Mouse (Mus musculus) heart, embryonic 10.5 days (tissue): ENCODE results near the gene Rac3. TPM values are rescaled to one million over a fixed set of nuclear protein-coding genes. Genes with fewer than 3 reads are reported as not detected.
"Not testable (repeated sequence)": the region's sequence is repeated elsewhere in the genome, so short reads cannot be mapped to it uniquely, and the experiment has no call there.

Source experiments
- DNase-seq: peaks from one replicate; pipeline ENCODE4 v3.0.0-alpha.2; 2017; ENCODE audit warnings: low spot score
- H3K27ac ChIP-seq: fragments of 300-500 bp; sonication (generic); 2 replicates; pipeline ENCODE4 v1.5.1; 2016; ENCODE audit warnings: mild to moderate bottlenecking
- H3K27me3 ChIP-seq: fragments of 300-500 bp; sonication (generic); 2 replicates; pipeline ENCODE4 v1.6.1; 2016; ENCODE audit warnings: mild to moderate bottlenecking; ENCODE audit not compliant: poor library complexity, insufficient read depth, severe bottlenecking
- H3K36me3 ChIP-seq: fragments of 300-500 bp; sonication (generic); 2 replicates; pipeline ENCODE4 v1.6.1; 2016; ENCODE audit warnings: mild to moderate bottlenecking, moderate library complexity
- H3K4me1 ChIP-seq: fragments of 300-500 bp; sonication (generic); 2 replicates; pipeline ENCODE4 v1.6.1; 2016; ENCODE audit warnings: mild to moderate bottlenecking
- H3K4me3 ChIP-seq: fragments of 300-500 bp; sonication (generic); 2 replicates; pipeline ENCODE4 v1.5.1; 2016; ENCODE audit warnings: mild to moderate bottlenecking, moderate library complexity
- H3K9me3 ChIP-seq: fragments of 300-500 bp; sonication (generic); 2 replicates; pipeline ENCODE4 v1.6.1; 2016; ENCODE audit warnings: mild to moderate bottlenecking, moderate library complexity
- WGBS: fragments of 180-500 bp; shearing (Covaris S2); methylation state at CpG from one replicate; pipeline ENCODE4 v1.1.7; 2016; 5-methylcytosine and 5-hydroxymethylcytosine counted together
- polyA plus RNA-seq: library from polyadenylated mRNA; unstranded; fragments of >200 nt; fragmentation: Nextera tagmentation; extraction: Ambion mirVana; gene quantifications from 2 replicates; pipeline ENCODE4 v1.2.1, GENCODE M21; 2016

Gene Rac3
- polyA plus RNA-seq, result 6.9 and 13.8 TPM in 2 replicates

DNA sequence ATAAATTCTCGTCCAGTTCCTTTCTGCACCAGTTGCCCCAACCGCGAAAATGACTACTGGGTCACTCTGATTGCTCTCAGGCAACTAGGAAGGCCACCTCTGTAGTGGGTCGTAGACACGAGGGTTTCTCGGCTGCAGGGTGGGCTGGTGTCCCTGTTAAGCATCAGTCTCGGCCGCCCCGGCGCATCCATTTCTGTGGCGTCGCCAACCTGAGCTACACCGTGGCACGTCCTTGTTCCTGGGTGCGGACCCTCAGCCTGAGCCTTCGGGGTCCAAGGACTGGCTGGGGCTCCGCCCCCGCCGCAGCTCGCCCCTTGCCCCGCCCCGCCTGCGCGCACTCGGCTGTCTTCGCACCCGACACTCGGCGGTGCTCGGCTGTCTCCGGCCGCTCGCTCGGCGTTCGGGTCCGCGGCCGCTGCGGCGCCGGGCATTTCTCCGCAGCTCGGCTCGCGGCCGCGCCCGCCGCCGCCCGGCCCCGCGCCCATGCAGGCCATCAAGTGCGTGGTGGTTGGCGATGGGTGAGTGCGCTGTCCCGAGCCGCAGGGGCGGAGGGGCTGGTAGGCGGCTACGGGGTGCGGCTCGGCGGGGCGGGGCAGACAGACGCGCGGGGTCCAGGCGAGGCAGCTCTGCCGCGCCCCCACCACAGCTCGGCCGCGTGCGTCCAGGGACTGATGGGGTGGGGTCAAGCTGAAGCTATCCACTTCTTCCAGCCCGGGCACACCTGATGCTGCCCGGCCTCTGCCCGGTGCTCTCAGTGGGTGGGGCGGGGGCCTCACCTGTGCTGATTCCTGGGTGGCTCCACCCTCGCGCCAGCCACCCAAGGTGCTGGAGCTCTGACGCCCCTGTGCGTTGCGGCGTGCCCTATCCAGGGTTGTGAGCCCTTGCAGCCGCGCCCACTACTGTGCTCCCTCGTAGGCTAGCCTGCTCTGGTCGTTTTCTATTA, at the start of gene Rac3:
Gene Rac3, plus strand, starts transcription at position 347 of the 943 bp plus-strand sequence.
- peak within 1 kb of the TSS; percentile 66 for H3K4me3 ChIP-seq
- H3K36me3 ChIP-seq, result peaks cover 37% of the 10 kb centered on the region
- under 1% methylated on average over 90 of the region's 90 CpGs for whole genome bisulfite sequencing
- DNase-seq, result no peak
- H3K4me1 ChIP-seq, result peaks cover 29% of the 10 kb centered on the region
- H3K27me3 ChIP-seq, result peaks cover 81% of the 10 kb centered on the region
- H3K9me3 ChIP-seq, result no peaks in the 10 kb centered on the region
- H3K27ac ChIP-seq, result peak within 1 kb of the TSS; percentile 72

DNA sequence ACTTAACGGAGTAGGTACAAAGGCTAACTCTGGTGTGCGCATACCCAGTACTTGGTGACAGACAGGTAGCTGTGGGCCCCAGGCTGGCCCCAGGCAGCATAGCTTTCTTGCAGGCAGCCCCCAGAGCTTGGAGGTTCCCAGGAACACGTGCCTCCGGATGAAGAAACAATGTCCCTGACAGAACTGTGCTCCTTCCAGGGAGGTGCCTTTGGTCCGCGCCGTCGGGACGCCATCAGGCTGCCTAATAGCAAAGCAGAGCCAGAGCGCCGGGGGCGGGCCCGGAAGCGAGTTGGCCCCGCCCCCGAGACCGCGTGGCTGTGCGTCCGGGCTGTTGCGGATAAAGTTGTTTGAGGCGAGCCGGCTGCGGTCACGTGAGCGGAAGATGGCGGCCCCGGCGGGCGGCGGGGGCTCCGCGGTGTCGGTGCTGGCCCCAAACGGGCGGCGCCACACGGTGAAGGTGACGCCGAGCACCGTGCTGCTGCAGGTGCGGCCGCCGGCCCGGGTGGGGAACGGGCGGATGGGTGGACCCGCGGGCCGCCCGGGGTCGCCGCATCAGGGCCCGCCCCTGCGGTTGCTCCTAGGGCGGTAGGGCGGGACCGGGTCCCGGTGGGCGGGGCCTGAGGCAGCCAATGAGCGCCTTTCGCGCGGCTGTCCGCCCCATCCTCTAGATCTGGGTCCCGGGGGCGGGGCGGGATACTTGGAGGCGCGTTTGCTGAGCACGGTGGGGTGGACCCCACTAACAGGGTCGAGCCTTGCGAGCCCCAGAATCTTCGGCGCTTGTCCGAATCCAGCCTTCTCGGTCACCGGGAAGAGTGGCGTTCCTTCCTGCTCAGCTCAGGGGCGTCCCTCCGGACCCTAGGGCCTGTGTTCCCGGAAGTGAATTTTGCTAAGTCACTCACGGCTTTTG, 48.3 kb upstream of the Rac3 start, which contains the start of gene Aspscr1:
Gene Aspscr1, plus strand, starts transcription at position 287 of the 907 bp plus-strand sequence.
- 1% methylated on average over 72 of the region's 83 CpGs for WGBS
- Histone ChIP-seq H3K36me3 (peaks cover 26% of the 10 kb centered on the region), H3K27me3 (no peaks in the 10 kb centered on the region), H3K4me3 (peak within 1 kb of the TSS; percentile 86), H3K27ac (peak within 1 kb of the TSS; percentile 99), H3K4me1 (peaks cover 24% of the 10 kb centered on the region), H3K9me3 (no peaks in the 10 kb centered on the region)
- peak; percentile 97 for DNase-seq

DNA sequence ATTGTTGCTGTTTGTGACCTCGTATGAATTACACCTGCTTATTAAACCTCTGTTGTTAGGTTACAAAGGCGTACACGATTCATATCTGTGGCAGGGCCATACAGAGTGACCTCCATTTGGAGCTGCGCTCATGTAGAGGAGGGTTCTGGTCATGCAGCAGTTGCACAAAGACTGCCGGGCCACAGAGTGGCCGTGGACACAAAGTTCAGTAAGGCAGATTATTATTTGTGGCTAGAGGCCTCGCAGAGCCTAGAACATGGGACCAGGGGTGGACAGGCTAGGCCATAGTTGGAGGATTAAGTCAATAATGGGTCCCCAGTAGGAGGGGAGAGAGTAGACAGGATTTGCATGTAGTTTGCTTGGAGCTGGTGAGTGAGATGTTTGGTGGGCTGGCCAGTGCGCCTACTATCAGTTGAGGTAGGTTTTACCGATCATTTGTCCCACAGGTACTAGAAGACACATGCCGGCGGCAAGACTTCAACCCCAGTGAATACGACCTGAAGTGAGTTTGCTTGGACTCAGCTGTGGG, 47.6 kb upstream of the Rac3 start:
- WGBS, result 39% methylated on average over 12 of the region's 12 CpGs
- Histone ChIP-seq H3K27me3 (no peaks in the 10 kb centered on the region), H3K27ac (peak overlapping the region; percentile 99), H3K4me1 (peaks cover 24% of the 10 kb centered on the region), H3K36me3 (peaks cover 34% of the 10 kb centered on the region), H3K9me3 (no peaks in the 10 kb centered on the region), H3K4me3 (peak overlapping the region; percentile 86)
- DNase-seq, result no peak

DNA sequence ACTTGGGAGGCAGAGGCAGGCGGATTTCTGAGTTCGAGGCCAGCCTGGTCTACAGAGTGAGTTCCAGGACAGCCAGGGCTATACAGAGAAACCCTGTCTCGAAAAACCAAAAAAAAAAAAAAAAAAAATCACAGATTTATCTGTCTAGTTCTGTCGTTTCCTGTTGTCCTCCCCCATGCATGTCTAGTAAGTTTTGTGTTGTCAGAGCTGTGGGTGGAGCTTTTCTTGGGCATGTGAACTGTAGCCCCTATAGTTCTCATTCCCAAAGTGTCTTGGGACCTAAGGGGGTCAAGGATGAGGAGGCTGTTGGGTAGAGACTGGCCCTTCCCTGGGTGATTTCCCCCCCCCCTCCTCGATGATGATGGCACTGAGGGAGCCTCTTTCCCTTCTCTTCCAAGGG, 45.4 kb upstream of the Rac3 start:
- not testable (repeated sequence) for DNase-seq, H3K27me3 ChIP-seq, H3K4me3 ChIP-seq, H3K9me3 ChIP-seq, H3K27ac ChIP-seq
- peaks cover 56% of the 10 kb centered on the region for H3K36me3 ChIP-seq
- WGBS, result 81% methylated on average over 4 of the region's 5 CpGs
- peaks cover 24% of the 10 kb centered on the region for H3K4me1 ChIP-seq

DNA sequence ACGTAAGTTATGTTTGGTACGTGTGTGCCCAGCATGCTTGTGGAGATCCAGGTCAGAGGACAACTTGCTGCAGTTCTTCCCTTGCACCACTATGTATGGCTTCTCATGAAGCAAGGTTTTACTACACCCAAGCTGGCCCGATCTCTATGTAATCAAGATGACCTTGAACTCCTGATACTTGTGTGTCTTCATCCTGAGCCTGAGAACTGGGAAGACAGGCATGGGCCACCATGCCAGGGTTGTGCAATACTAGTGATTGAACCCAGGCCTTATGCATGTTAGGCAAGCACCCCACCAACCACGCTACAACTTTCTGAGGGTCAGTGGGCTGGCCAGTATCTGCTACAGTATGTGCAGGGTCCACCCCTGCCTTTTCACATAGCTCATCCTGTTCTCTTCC, 44.3 kb upstream of the Rac3 start:
- no peaks in the 10 kb centered on the region for H3K27me3 ChIP-seq
- 83% methylated on average over 4 of the region's 4 CpGs for WGBS

DNA sequence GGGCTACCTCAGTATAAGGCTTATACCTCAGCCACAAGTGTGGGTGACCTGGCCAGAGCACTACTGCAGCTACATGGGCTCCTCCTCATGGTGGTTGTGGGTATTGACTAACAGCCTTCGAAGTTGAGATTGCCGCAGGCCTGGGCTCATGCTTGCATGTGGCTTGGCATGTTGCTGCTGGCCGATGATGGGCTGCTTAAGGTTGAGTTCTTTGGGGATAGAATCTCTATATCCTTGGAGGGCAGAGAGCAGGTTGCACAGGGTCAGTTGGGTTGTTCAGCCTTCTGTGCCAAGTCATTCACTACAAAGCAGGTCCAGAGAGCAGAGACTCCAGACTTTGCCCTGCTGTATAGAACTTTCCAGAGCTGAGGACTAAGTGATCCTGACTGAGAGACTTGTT, 41.4 kb upstream of the Rac3 start:
- Histone ChIP-seq H3K9me3 (no peaks in the 10 kb centered on the region), H3K27ac (no peak overlapping the region), H3K4me3 (no peak overlapping the region), H3K4me1 (peaks cover 22% of the 10 kb centered on the region; the same call in 1 of the 2 replicates), H3K27me3 (no peaks in the 10 kb centered on the region), H3K36me3 (peaks cover 85% of the 10 kb centered on the region)
- 73% methylated on average over 3 of the region's 3 CpGs for WGBS
- no peak for DNase-seq

More for the DNA sequence above, 44.3 kb upstream of the Rac3 start:
- peaks cover 62% of the 10 kb centered on the region for H3K36me3 ChIP-seq
- H3K4me1 ChIP-seq, result peaks cover 24% of the 10 kb centered on the region
- no peak for DNase-seq
- no peaks in the 10 kb centered on the region for H3K9me3 ChIP-seq
- H3K27ac ChIP-seq, result no peak overlapping the region
- H3K4me3 ChIP-seq, result no peak overlapping the region

DNA sequence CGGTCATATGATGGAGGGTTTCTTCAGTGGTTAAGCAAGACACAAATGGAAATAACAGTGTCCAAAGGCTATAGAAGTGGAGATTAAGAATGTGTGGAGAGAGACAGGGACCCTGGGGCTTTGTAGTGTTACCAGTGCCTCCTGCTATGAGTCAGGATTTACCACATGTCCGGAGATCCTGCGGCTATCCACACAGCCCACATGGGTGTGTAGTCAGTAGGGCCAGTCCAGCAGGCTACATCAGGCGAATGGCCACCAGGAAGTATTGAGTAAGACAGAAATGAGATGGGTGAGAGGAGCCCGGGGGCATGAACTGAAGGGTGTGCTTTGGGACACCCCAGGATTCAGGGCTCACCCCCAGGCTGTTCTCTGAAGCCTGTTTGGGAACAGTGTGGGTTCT, 38.6 kb upstream of the Rac3 start:
- peaks cover 84% of the 10 kb centered on the region for H3K36me3 ChIP-seq
- no peaks in the 10 kb centered on the region for H3K27me3 ChIP-seq
- H3K9me3 ChIP-seq, result no peaks in the 10 kb centered on the region
- no peak overlapping the region for H3K27ac ChIP-seq
- no peak for DNase-seq
- H3K4me3 ChIP-seq, result no peak overlapping the region
- peaks cover 12% of the 10 kb centered on the region; the same call in 1 of the 2 replicates for H3K4me1 ChIP-seq
- WGBS, result 88% methylated on average over 5 of the region's 5 CpGs

DNA sequence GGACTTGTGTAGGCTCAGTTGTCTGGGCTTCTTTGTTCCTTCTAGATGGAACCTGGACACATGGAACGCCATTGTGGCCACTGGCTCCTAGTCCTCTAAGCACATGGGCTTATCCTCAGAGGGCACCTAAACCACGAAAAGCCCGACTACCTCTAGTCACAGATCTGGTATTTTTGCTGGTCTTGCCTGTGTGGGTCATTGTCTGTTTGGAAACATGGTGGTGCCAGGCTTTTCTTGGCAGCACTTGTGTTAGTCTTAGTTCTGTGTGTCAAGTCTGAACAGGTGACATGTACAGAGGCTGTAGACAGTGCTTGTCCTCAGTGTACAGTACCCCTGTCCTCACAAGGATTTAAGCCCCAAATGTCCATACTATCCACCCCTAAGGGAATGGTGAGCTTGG, 37.7 kb upstream of the Rac3 start:
- Histone ChIP-seq H3K27ac (no peak overlapping the region), H3K9me3 (no peaks in the 10 kb centered on the region), H3K36me3 (peaks cover 84% of the 10 kb centered on the region), H3K4me1 (peaks cover 12% of the 10 kb centered on the region; the same call in 1 of the 2 replicates), H3K27me3 (no peaks in the 10 kb centered on the region), H3K4me3 (no peak overlapping the region)
- no peak for DNase-seq
- WGBS, result 83% methylated on average over 3 of the region's 3 CpGs

DNA sequence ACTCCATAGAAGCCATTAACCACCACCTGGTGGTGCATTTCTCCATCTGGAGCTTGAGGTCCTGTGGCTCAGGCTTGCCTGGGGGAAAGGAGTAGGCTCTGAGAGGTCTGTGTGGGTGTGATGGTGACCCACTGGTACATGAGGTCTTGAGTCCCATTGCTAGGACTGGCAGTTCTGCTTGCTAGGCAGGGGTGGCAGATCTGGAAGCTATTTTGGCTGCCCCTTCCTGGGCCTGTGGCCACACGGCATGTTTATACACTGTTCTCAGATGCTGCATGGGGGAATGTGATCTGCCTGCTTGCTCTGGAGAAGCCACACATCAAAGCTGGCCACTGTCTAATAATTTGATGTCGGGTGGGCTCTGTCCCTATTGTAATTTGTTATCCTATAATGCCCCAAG, 37.2 kb upstream of the Rac3 start:
- Histone ChIP-seq H3K27ac (no peak overlapping the region), H3K9me3 (no peaks in the 10 kb centered on the region), H3K27me3 (no peaks in the 10 kb centered on the region), H3K4me3 (no peak overlapping the region), H3K36me3 (peaks cover 84% of the 10 kb centered on the region), H3K4me1 (peaks cover 12% of the 10 kb centered on the region; the same call in 1 of the 2 replicates)
- DNase-seq, result no peak
- WGBS, result 88% methylated on average over 2 of the region's 2 CpGs

DNA sequence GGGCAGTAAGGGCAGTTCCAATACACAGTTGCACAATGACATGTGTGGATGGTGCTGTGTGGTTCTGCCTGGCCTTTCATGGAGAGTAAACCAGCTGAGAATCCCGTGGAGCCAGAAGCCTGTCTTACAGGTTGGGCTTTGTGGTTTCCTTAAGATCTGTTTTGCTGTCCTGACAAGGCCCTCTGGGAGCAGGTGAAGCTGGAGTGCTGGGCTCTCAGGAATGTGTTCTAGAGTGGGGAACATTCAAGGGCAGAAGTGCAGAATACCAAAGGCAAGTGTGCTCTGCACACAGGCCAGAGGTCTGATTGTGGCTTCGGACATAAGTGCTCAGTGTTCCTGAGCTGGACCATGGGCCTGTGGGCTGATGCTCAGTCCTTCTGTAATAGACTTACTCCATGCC, 36.6 kb upstream of the Rac3 start:
- Histone ChIP-seq H3K27ac (no peak overlapping the region), H3K36me3 (peaks cover 84% of the 10 kb centered on the region), H3K4me3 (no peak overlapping the region), H3K27me3 (no peaks in the 10 kb centered on the region), H3K4me1 (peaks cover 12% of the 10 kb centered on the region; the same call in 1 of the 2 replicates), H3K9me3 (no peaks in the 10 kb centered on the region)
- DNase-seq, result no peak
- 85% methylated on average over 2 of the region's 2 CpGs for WGBS

DNA sequence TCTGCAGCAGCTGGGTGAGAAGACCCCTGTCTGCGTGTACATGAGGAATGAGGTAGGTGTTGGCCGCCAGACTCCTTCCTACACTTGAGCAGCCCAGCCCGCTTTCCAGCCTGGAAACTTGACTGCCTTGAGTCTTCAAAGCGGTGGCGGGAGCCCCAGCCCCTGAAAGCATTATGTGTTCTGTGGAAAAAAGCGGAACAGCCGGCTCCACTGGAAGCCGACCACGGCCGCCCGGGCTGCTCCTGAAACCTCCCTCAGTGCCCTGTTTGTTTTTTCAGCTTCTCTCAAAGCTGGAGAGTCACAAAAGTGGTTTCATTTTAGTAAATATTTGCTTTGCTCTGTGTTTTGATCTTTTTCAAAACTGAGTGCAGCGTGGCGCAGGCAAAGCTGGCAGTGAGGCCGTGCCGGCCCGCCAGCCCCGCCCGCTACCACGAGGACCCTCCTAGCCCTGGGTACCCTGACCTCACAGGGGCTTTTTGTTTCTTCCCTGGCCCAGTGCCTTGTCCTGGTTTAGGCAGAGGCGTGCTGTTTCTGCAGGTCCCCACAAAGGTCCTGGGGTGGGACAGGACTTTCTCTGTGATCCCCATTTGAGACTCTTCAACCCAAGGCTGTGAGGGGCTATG, 34.5 kb upstream of the Rac3 start:
- Histone ChIP-seq H3K27ac (no peak overlapping the region), H3K27me3 (no peaks in the 10 kb centered on the region), H3K36me3 (peaks cover 80% of the 10 kb centered on the region), H3K9me3 (no peaks in the 10 kb centered on the region), H3K4me1 (peaks cover 12% of the 10 kb centered on the region; the same call in 1 of the 2 replicates), H3K4me3 (no peak overlapping the region)
- WGBS, result 91% methylated on average over 20 of the region's 20 CpGs
- no peak for DNase-seq

DNA sequence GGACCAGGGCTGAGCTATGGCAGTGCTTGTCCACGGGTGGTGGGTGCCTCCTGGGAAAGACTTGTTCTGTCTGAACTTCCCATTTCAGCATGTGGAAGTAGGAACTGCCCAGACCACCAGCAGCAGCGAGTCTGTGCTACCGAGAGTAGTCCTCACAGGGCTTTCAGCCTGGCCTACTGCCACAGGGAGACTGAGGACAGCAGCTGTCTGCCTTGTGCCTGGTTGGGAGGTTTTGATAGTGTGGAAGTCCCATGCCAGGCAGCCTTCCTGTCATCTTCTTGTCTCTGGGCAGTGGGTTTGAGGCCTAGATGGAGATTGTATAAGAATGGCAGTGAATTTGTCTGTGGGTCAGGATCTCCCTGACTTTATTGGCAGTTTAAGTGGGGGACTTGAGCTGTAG, 31.9 kb upstream of the Rac3 start:
- Histone ChIP-seq H3K4me1 (peaks cover 9% of the 10 kb centered on the region), H3K9me3 (no peaks in the 10 kb centered on the region), H3K27me3 (no peaks in the 10 kb centered on the region), H3K36me3 (peaks cover 81% of the 10 kb centered on the region), H3K4me3 (no peak overlapping the region), H3K27ac (no peak overlapping the region)
- no peak for DNase-seq
- 86% methylated on average over 3 of the region's 3 CpGs for WGBS
